Comparison of ENCODE assay signal across 23 mouse cellular contexts in the genomic region with DNA sequence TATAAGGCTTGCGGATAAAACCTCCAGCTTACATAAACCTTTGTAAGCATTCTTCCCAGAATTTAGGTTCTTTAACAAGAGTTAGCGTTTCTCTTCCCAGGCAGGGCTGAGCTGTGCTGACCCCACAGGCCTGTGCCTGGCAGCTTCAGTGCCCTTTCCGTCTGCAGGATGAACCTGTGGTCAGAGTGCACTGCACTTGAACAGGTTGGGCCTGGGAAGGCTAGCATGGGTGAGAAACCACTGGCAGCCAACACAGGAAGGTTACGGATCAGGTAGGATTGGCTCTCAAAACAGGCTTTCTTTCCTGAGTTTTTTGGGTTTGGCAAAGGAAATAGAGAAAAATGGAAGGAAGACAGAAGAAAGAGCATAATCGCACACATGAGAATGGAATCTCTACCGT.
A peak's percentile ranks its signal among the peaks of the same experiment; 100 is the strongest.
DNase-seq lines count a peak whose midpoint lies in the region; ATAC-seq and TF ChIP-seq lines count a peak whose summit lies in the region.
"Had no signal": no experiment of that assay in that cellular context is flagged by ENCODE, and none has a peak within 500 bp of the region (broad histone marks: within the 10 kb centered on the region; RNA-seq: fewer than 3 reads in every experiment).

No protein-coding gene starts in this region.

- no peaks in the 10 kb centered on the region for H3K27me3 ChIP-seq in liver, adult 2 months (ENCODE audit: control insufficient read depth, insufficient read depth, low read length)
- no peaks in the 10 kb centered on the region for H3K27me3 ChIP-seq in liver, postnatal 0 days (ENCODE audit: insufficient read depth, low read length)
- H3K27me3 ChIP-seq: embryonic facial prominence, embryonic 13.5 days; heart, embryonic 15.5 days; hindbrain, embryonic 12.5 days had no signal

- H3K9me3 ChIP-seq in liver, postnatal 0 days (ENCODE audit: low read length), result no peaks in the 10 kb centered on the region
- H3K9me3 ChIP-seq: embryonic facial prominence, embryonic 13.5 days; forebrain, embryonic 12.5 days; G1E; heart, embryonic 15.5 days; hindbrain, embryonic 12.5 days had no signal

- no peak for TF ChIP-seq CTCF in liver, adult 2 months (IDR thresholded peaks at IDR 0.05; ENCODE audit: low read depth, low read length)
- TF ChIP-seq CTCF in liver, postnatal 0 days (IDR thresholded peaks at IDR 0.05; ENCODE audit: low read depth), result no peak

- no peak overlapping the region for H3K4me2 ChIP-seq in liver, postnatal 0 days (ENCODE audit: low read depth, low read length)
- H3K4me2 ChIP-seq: embryonic facial prominence, embryonic 13.5 days; heart, embryonic 11.5 days; heart, embryonic 15.5 days; hindbrain, embryonic 12.5 days had no signal

- H3K4me1 ChIP-seq in liver, adult 2 months (ENCODE audit: control insufficient read depth, insufficient read depth, low read length), result peaks cover 6% of the 10 kb centered on the region; the same call in 1 of the 2 replicates
- H3K4me1 ChIP-seq in liver, postnatal 0 days (ENCODE audit: insufficient read depth), result no peaks in the 10 kb centered on the region
- H3K4me1 ChIP-seq: embryonic facial prominence, embryonic 13.5 days; heart, embryonic 15.5 days; hindbrain, embryonic 12.5 days had no signal

- intact Hi-C loops in heart, postnatal 36 days (cut with DNase I), result no loop called here

- peak; percentile 74 for DNase-seq in heart, adult 11 months
- DNase-seq in heart, postnatal 36 days, result no peak
- DNase-seq in kidney, adult 8-10 months, result peak; percentile 9 to 47
- DNase-seq in kidney, postnatal 4 days, result no peak
- DNase-seq in liver, adult 2 months (ENCODE audit: extremely low read depth, low read depth, low spot score), result peak; percentile 29
- DNase-seq in liver, postnatal 0 days, result no peak
- DNase-seq in adrenal gland, postnatal 14 days, result no peak
- DNase-seq: adrenal gland, adult 8-10 months; B cell, adult 2 months; cerebellum, adult 11-12 months; cerebellum, adult 9-10 months; cerebellum, postnatal 25 days; gastrocnemius, postnatal 10 days; heart, adult 2 months; heart, postnatal 14 days had no signal

- TF ChIP-seq POLR2A in liver, adult 2 months (IDR thresholded peaks at IDR 0.05; ENCODE audit: extremely low read depth, insufficient read depth, low read length), result no peak

- no peak for ATAC-seq in liver, postnatal 0 days
- ATAC-seq: CD4-positive, CD25-positive, alpha-beta regulatory T cell, adult 4 months; forebrain, embryonic 16.5 days had no signal

- no peaks in the 10 kb centered on the region for H3K79me2 ChIP-seq in liver, adult 2 months (ENCODE audit: control insufficient read depth, insufficient read depth, low read length)

- 80% methylated on average over 6 of the region's 6 CpGs for WGBS in liver, adult 2 months
- WGBS in liver, postnatal 0 days (ENCODE audit: insufficient replicate concordance), result 76% methylated on average over 6 of the region's 6 CpGs

- H3K4me3 ChIP-seq in liver, adult 2 months (ENCODE audit: insufficient read depth, low read depth, low read length), result no peak overlapping the region
- no peak overlapping the region for H3K4me3 ChIP-seq in liver, postnatal 0 days (ENCODE audit: low read depth, low read length)
- H3K4me3 ChIP-seq: embryonic facial prominence, embryonic 13.5 days; forebrain, embryonic 12.5 days; heart, adult 2 months; heart, embryonic 15.5 days; hindbrain, embryonic 12.5 days had no signal

- TF ChIP-seq EP300 in liver, postnatal 0 days (IDR thresholded peaks at IDR 0.05; ENCODE audit: low read depth), result no peak

- no peaks in the 10 kb centered on the region for H3K36me3 ChIP-seq in liver, adult 2 months (ENCODE audit: control insufficient read depth, insufficient read depth, low read length)
- H3K36me3 ChIP-seq in liver, postnatal 0 days (replicated peaks; ENCODE audit: insufficient read depth, low read length), result no peaks in the 10 kb centered on the region
- H3K36me3 ChIP-seq: embryonic facial prominence, embryonic 13.5 days; forebrain, embryonic 12.5 days; G1E; heart, embryonic 15.5 days; hindbrain, embryonic 12.5 days had no signal

- no peak overlapping the region for H3K9ac ChIP-seq in liver, adult 2 months (ENCODE audit: low read depth, low read length)
- no peak overlapping the region for H3K9ac ChIP-seq in liver, postnatal 0 days (replicated peaks)
- H3K9ac ChIP-seq: embryonic facial prominence, embryonic 13.5 days; forebrain, embryonic 12.5 days; heart, embryonic 15.5 days; hindbrain, embryonic 12.5 days had no signal

- no peak overlapping the region for H3K27ac ChIP-seq in liver, adult 2 months (replicated peaks; ENCODE audit: insufficient read depth, low read depth, low read length)
- no peak overlapping the region for H3K27ac ChIP-seq in liver, postnatal 0 days (ENCODE audit: low read depth)
- H3K27ac ChIP-seq: embryonic facial prominence, embryonic 13.5 days; forebrain, embryonic 12.5 days; heart, adult 2 months; heart, embryonic 15.5 days; hindbrain, embryonic 12.5 days had no signal

Comparison
In these comparisons a context has a peak if more than half of its experiments do, and no peak if none do; other contexts are left out.
1. DNase-seq: peak in heart, adult 11 months (single experiment), kidney, adult 8-10 months (2 of 2) and liver, adult 2 months (single experiment); none in heart, postnatal 36 days (0 of 2), kidney, postnatal 4 days (0 of 2), liver, postnatal 0 days (single experiment) and adrenal gland, postnatal 14 days (single experiment).